Mouse (Mus musculus) ES-E14 (cell line): ENCODE results near the gene Nf1. TPM values are rescaled to one million over a fixed set of nuclear protein-coding genes. Genes with fewer than 3 reads are reported as not detected.

Source experiments
- DNase-seq: peaks from one replicate; pipeline ENCODE4 v3.0.0-alpha.2; 2013; ENCODE audit warnings: low read depth, low spot score
- H3K27ac ChIP-seq: 2 replicates; pipeline ENCODE4 v1.5.1; 2012; ENCODE audit warnings: low read depth, mild to moderate bottlenecking, low read length, moderate library complexity, mixed read lengths; ENCODE audit not compliant: poor library complexity, insufficient read depth, severe bottlenecking
- H3K36me3 ChIP-seq: 2 replicates; pipeline ENCODE4 v1.6.1; 2012; ENCODE audit warnings: mild to moderate bottlenecking, low read length, moderate library complexity, mixed read lengths; ENCODE audit not compliant: control insufficient read depth, poor library complexity, insufficient read depth, severe bottlenecking
- H3K4me1 ChIP-seq, 2 experiments: fragments of 150-350 bp in 1 of 2; sonication (generic) in 1 of 2; 2 replicates each; pipeline ENCODE4 v1.6.1; 2012; ENCODE audit warnings: low read length in 2 of 2, mild to moderate bottlenecking in 1 of 2, mixed read lengths in 1 of 2; ENCODE audit not compliant: control insufficient read depth in 2 of 2, insufficient read depth in 2 of 2, poor library complexity in 1 of 2
- H3K4me3 ChIP-seq, 2 experiments: fragments of 150-350 bp in 1 of 2; sonication (generic) in 1 of 2; 2 replicates each; pipeline ENCODE4 v1.5.1; 2012; ENCODE audit warnings: low read length in 2 of 2, low read depth in 1 of 2, mild to moderate bottlenecking in 1 of 2, mixed read lengths in 1 of 2; ENCODE audit not compliant: insufficient read depth in 1 of 2, poor library complexity in 1 of 2, severe bottlenecking in 1 of 2
- H3K9ac ChIP-seq: 2 replicates; pipeline ENCODE4 v1.6.1; 2012; ENCODE audit warnings: low read depth, mild to moderate bottlenecking, low read length, mixed read lengths; ENCODE audit not compliant: poor library complexity, insufficient read depth, severe bottlenecking
- H3K9me3 ChIP-seq: fragments of 150-350 bp; sonication (generic); 2 replicates; pipeline ENCODE4 v1.6.1; 2012; ENCODE audit warnings: low read depth, mild to moderate bottlenecking, low read length; ENCODE audit not compliant: control insufficient read depth, insufficient read depth
- CHD2 ChIP-seq: IDR thresholded peaks from 2 replicates; pipeline ENCODE4 v1.6.1; 2014; ENCODE audit warnings: mild to moderate bottlenecking, low read depth, low read length, inconsistent platforms
- HCFC1 ChIP-seq: IDR thresholded peaks from 2 replicates; pipeline ENCODE4 v1.6.1; 2012; ENCODE audit warnings: low read length, inconsistent platforms, borderline replicate concordance; ENCODE audit not compliant: insufficient read depth
- MAFK ChIP-seq: IDR thresholded peaks from 2 replicates; pipeline ENCODE4 v1.6.1; 2014; ENCODE audit warnings: mild to moderate bottlenecking, low read depth, low read length, inconsistent platforms; ENCODE audit not compliant: insufficient read depth
- ZC3H11A ChIP-seq: IDR thresholded peaks from 2 replicates; pipeline ENCODE4 v1.6.1; 2012; ENCODE audit warnings: low read depth, mild to moderate bottlenecking, inconsistent platforms, low read length, borderline replicate concordance
- ZNF384 ChIP-seq: IDR thresholded peaks from 2 replicates; pipeline ENCODE4 v1.6.1; 2012; ENCODE audit warnings: low read depth, low read length, inconsistent platforms
- in situ Hi-C, 2 experiments: fragments of 600-800 bp; cut with MboI; formaldehyde crosslinking; loops; one replicate each; pipeline ENCODE4 v1.15.1; 2025; ENCODE audit warnings: low sequenced_read_pairs in 2 of 2, inconsistent platforms in 1 of 2; ENCODE audit not compliant: unreplicated experiment in 2 of 2
- total RNA-seq: library from RNA; depleted of rRNA; stranded (reverse); fragments of 300-350 nt; gene quantifications from 2 replicates; pipeline ENCODE4 v1.2.3, GENCODE M21; 2012

The Nf1 gene
- total RNA-seq, 1 experiment: 15.3 TPM

DNA sequence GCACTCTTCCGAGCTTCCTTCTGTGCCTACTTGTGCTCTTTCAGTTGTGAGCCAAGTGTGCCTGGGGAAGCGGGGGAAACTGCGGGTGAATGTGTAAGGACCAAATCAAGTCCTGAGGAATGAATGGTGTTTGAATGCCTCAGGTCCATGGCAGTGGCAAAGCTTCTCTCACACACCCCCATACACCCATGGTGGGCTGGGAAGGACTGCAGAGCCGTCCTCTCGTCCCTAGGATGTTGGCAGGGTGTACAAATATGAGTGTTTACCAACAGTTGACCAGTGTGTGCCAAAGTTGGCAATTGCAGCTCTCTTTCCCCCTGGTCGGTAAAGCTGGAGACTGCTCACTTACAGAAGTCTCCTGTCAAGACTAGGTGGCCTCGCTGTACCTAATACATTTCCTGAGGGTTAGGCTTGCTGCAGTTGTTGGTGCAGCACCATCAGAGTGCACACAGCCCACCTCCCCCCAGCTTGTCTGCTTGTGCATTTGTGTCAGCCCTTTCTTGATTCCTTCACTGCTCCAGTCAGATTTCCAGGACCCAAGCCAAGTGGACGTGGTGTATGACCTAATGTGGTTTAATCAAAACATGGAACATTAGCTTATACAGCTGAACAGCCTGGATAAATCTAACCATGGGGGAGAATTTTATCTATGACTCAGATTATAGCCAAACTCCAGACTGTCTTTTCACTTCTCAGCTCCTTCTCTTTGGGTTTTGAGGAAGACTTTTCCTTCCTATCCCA, 194.6 kb downstream of the Nf1 start:
- no peak for DNase-seq
- in situ Hi-C loops: no loop called here

DNA sequence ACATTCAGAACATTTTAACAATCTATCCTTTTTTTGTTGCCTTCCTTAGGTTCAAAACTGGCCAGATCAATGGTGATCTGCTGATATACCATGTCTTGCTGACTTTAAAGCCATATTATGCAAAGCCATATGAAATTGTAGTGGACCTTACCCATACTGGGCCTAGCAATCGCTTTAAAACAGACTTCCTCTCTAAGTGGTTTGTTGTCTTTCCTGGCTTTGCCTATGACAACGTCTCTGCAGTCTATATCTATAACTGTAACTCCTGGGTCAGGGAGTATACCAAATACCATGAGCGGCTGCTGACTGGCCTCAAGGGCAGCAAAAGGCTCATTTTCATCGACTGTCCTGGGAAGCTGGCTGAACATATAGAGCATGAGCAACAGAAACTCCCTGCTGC, 196.1 kb downstream of the Nf1 start:
- H3K36me3 ChIP-seq: peaks cover 3% of the 10 kb centered on the region; the same call in 1 of the 2 replicates
- H3K27ac ChIP-seq: no peak overlapping the region
- TF ChIP-seq ZC3H11A (no peak), MAFK (no peak), ZNF384 (no peak), HCFC1 (no peak), CHD2 (no peak)
- no peak for DNase-seq
- H3K4me3 ChIP-seq: no peak overlapping the region
- in situ Hi-C loops: no loop called here
- H3K9me3 ChIP-seq: no peaks in the 10 kb centered on the region
- H3K9ac ChIP-seq: no peak overlapping the region
- H3K4me1 ChIP-seq: no peaks in the 10 kb centered on the region

More for the DNA sequence above, 194.6 kb downstream of the Nf1 start:
- no peak overlapping the region for H3K4me3 ChIP-seq
- no peaks in the 10 kb centered on the region for H3K9me3 ChIP-seq
- no peak overlapping the region for H3K9ac ChIP-seq
- TF ChIP-seq ZNF384: no peak
- TF ChIP-seq MAFK: no peak
- no peak for TF ChIP-seq ZC3H11A
- no peak for TF ChIP-seq CHD2
- no peak for TF ChIP-seq HCFC1
- H3K27ac ChIP-seq: no peak overlapping the region
- H3K36me3 ChIP-seq: peaks cover 3% of the 10 kb centered on the region; the same call in 1 of the 2 replicates
- no peaks in the 10 kb centered on the region for H3K4me1 ChIP-seq

DNA sequence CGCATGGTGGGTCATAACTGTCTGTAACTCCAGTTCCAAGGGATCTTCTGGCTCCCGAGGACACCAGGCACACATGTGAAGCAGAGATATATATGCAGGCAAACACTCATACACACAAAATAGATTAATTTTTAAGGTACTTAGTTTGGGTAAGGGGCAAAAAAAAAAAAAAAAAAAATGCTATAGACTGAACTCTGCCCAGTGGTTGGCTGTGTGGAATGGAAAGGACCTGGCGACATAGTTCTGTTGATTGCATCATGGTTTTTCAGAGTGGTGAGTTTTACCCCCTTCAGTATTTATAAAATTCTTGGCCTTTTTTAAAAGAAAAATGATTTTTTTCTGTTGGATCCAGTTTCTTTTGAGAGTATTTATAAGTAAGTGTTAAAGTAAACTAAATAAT, 196.8 kb downstream of the Nf1 start:
- Histone ChIP-seq H3K4me1 (no peaks in the 10 kb centered on the region), H3K27ac (no peak overlapping the region), H3K9me3 (no peaks in the 10 kb centered on the region), H3K4me3 (no peak overlapping the region), H3K9ac (no peak overlapping the region), H3K36me3 (peaks cover 3% of the 10 kb centered on the region; the same call in 1 of the 2 replicates)
- in situ Hi-C loops: no loop called here
- TF ChIP-seq CHD2: no peak
- TF ChIP-seq MAFK: no peak
- TF ChIP-seq HCFC1: no peak
- TF ChIP-seq ZNF384: no peak
- no peak for TF ChIP-seq ZC3H11A
- DNase-seq: no peak

DNA sequence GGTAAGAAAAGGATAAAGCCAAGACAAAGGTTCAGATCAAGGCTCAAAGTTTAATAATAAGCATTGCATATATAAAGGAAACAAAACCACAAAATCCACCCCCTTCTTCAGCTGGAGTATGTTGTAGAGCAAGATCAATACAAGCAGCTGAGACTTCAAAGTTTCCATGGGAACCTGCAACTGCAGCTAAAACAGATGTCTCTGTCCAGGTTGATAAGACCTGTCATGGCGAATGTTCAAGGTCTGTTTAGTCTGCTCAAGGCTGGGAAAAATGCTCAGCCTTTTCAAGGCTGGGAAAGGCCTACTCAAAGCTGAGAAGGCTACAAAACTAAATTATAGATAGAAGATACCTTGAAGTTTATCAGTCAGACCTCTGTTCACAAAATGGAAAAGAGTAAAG, 213.1 kb downstream of the Nf1 start:
- H3K36me3 ChIP-seq: no peaks in the 10 kb centered on the region

More for the DNA sequence above, 213.1 kb downstream of the Nf1 start:
- H3K9ac ChIP-seq: no peak overlapping the region
- TF ChIP-seq ZNF384: no peak
- TF ChIP-seq MAFK: no peak
- no peak for TF ChIP-seq CHD2
- no peak for TF ChIP-seq ZC3H11A
- TF ChIP-seq HCFC1: no peak
- in situ Hi-C loops: no loop called here
- no peaks in the 10 kb centered on the region for H3K4me1 ChIP-seq
- DNase-seq: no peak
- H3K4me3 ChIP-seq: no peak overlapping the region
- H3K9me3 ChIP-seq: no peaks in the 10 kb centered on the region
- no peak overlapping the region for H3K27ac ChIP-seq
